Mouse (Mus musculus): ENCODE data around the gene Exosc9.

GRCm38 (mm10) chr3:36571361-36571826, 19.0 kb downstream of the Exosc9 start:
- TF ChIP-seq CTCF (IDR thresholded peaks at IDR 0.05) (no peak), EP300 (IDR thresholded peaks at IDR 0.05) (no peak)

Data from lung, postnatal 0 days (tissue).